Mouse (Mus musculus): Measurements from ENCODE around the gene Cnst.

The Cnst gene

GRCm38 (mm10) chr1:179545768-179546550, at the start of gene Cnst, which contains the start of gene Tfb2m:
Gene Cnst, plus strand, starts transcription at chr1:179546370.
Gene Tfb2m, minus strand, starts transcription at chr1:179546267.
- peak; percentile 99 for DNase-seq

- DNase-seq: no peak
These were observed 46.9 kb upstream of the Cnst start for GRCm38 (mm10) chr1:179499257-179499656.

- DNase-seq: peak; percentile 51
These were observed 43.6 kb upstream of the Cnst start for GRCm38 (mm10) chr1:179502565-179502964.

- DNase-seq: peak; percentile 59
These were observed 39.4 kb upstream of the Cnst start for GRCm38 (mm10) chr1:179506530-179507315.

- no peak for DNase-seq
These were observed 35.4 kb upstream of the Cnst start for GRCm38 (mm10) chr1:179510546-179511340.

GRCm38 (mm10) chr1:179511895-179512294, 34.3 kb upstream of the Cnst start:
- no peak for DNase-seq

- DNase-seq: peak; percentile 68
These were observed 29.0 kb upstream of the Cnst start for GRCm38 (mm10) chr1:179516941-179517712.

- DNase-seq: peak; percentile 93
These were observed 28.3 kb upstream of the Cnst start, which contains the start of gene Smyd3 for GRCm38 (mm10) chr1:179517713-179518465. Gene Smyd3, minus strand, starts transcription at chr1:179518041.

- no peak for DNase-seq
These were observed 26.3 kb upstream of the Cnst start for GRCm38 (mm10) chr1:179519901-179520300.

GRCm38 (mm10) chr1:179539054-179539453, 7.1 kb upstream of the Cnst start:
- no peak for DNase-seq

- DNase-seq: no peak
These were observed 6.3 kb upstream of the Cnst start for GRCm38 (mm10) chr1:179539887-179540286.

GRCm38 (mm10) chr1:179541502-179541901, 4.7 kb upstream of the Cnst start:
- no peak for DNase-seq

GRCm38 (mm10) chr1:179546551-179546917, 364 bp downstream of the Cnst start:
- no peak for DNase-seq

GRCm38 (mm10) chr1:179547176-179547575, 1.0 kb downstream of the Cnst start:
- no peak for DNase-seq

GRCm38 (mm10) chr1:179548220-179548619, 2.0 kb downstream of the Cnst start:
- no peak for DNase-seq

- no peak for DNase-seq
These were observed 3.0 kb downstream of the Cnst start for GRCm38 (mm10) chr1:179548996-179549752.

- no peak for DNase-seq
These were observed 5.2 kb downstream of the Cnst start for GRCm38 (mm10) chr1:179551336-179551735.

GRCm38 (mm10) chr1:179551921-179552320, 5.8 kb downstream of the Cnst start:
- DNase-seq: no peak

GRCm38 (mm10) chr1:179552751-179553150, 6.6 kb downstream of the Cnst start:
- DNase-seq: no peak

GRCm38 (mm10) chr1:179553197-179553948, 7.2 kb downstream of the Cnst start:
- no peak for DNase-seq

Data from embryo, embryonic 11 days (tissue).